Mouse (Mus musculus) thymus, adult 2 months (tissue): ENCODE measurements around the gene Pitpnm3.

ENCODE experiments used
- CTCF ChIP-seq: fragments of 200-500 bp; IDR thresholded peaks from 2 replicates; pipeline ENCODE4 v1.5.1; 2012; ENCODE audit warnings: mild to moderate bottlenecking, control low read depth, low read length, moderate library complexity, borderline replicate concordance; ENCODE audit not compliant: control insufficient read depth, poor library complexity, insufficient read depth; ENCODE audit errors: extremely low read depth
- POLR2A ChIP-seq: fragments of 200-500 bp; IDR thresholded peaks from 2 replicates; pipeline ENCODE4 v1.6.1; 2012; ENCODE audit warnings: mild to moderate bottlenecking, low read length, control low read depth, moderate library complexity; ENCODE audit not compliant: control insufficient read depth, poor library complexity, insufficient read depth; ENCODE audit errors: extremely low read depth

DNA sequence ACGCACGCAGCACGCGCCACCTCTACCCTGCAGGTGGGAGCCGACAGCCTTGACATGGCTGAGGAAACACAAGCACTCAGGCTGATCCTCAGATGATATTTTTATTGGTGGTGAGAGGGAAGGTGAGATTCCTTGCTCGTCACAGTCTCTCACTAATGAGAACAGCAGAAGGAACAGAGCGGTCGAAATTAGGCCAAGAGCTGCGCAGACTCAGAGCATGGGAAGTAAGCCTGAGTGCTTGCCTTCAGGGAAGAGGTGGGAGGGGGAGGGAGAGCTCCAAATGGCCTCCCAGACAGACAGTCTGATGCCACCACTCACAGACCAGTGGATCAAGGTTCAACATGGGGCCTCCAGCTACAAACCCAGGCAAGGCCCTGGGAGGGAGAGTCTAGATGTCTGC lies 109.1 kb downstream of the Pitpnm3 start:
- TF ChIP-seq CTCF (no peak), POLR2A (no peak)
